Mouse (Mus musculus) limb, embryonic 10.5 days (tissue): Measurements from ENCODE around the gene Hgfac. TPM values are rescaled to one million over a fixed set of nuclear protein-coding genes. Genes with fewer than 3 reads are reported as not detected.

Experiments
- DNase-seq: peaks from one replicate; pipeline ENCODE4 v3.0.0-alpha.2; 2017; ENCODE audit warnings: low spot score
- H3K27ac ChIP-seq: fragments of 300-500 bp; sonication (generic); 2 replicates; pipeline ENCODE4 v1.5.1; 2016; ENCODE audit warnings: mild to moderate bottlenecking
- H3K27me3 ChIP-seq: fragments of 300-500 bp; sonication (generic); 2 replicates; pipeline ENCODE4 v1.6.1; 2016; ENCODE audit warnings: low read depth, mild to moderate bottlenecking; ENCODE audit not compliant: poor library complexity, severe bottlenecking
- H3K36me3 ChIP-seq: fragments of 300-500 bp; sonication (generic); 2 replicates; pipeline ENCODE4 v1.6.1; 2016; ENCODE audit warnings: mild to moderate bottlenecking, moderate library complexity
- H3K4me1 ChIP-seq: fragments of 300-500 bp; sonication (generic); 2 replicates; pipeline ENCODE4 v1.6.1; 2016
- H3K4me3 ChIP-seq: fragments of 300-500 bp; sonication (generic); 2 replicates; pipeline ENCODE4 v1.5.1; 2016; ENCODE audit warnings: mild to moderate bottlenecking, moderate library complexity
- H3K9me3 ChIP-seq: fragments of 300-500 bp; sonication (generic); replicated peaks from 2 replicates; pipeline ENCODE4 v1.6.1; 2016; ENCODE audit warnings: mild to moderate bottlenecking
- WGBS: fragments of 180-500 bp; shearing (Covaris S2); methylation state at CpG from one replicate; pipeline ENCODE4 v1.1.7; 2016; 5-methylcytosine and 5-hydroxymethylcytosine counted together
- polyA plus RNA-seq: library from polyadenylated mRNA; unstranded; fragments of >200 nt; fragmentation: Nextera tagmentation; extraction: Ambion mirVana; gene quantifications from 2 replicates; pipeline ENCODE4 v1.2.1, GENCODE M21; 2016

Hgfac gene
- polyA plus RNA-seq, 1 experiment from 2014 or later = 0.15 TPM

- WGBS = 93% methylated on average over 3 of the region's 3 CpGs
- H3K36me3 ChIP-seq = no peaks in the 10 kb centered on the region
- DNase-seq = no peak
- H3K4me3 ChIP-seq = no peak overlapping the region
- H3K27me3 ChIP-seq = peaks cover 56% of the 10 kb centered on the region
- H3K9me3 ChIP-seq = no peaks in the 10 kb centered on the region
- H3K27ac ChIP-seq = no peak overlapping the region
- H3K4me1 ChIP-seq = peaks cover 13% of the 10 kb centered on the region
These were observed 13.3 kb downstream of the Hgfac start for GRCm38 (mm10) chr5:35054628-35055027.

GRCm38 (mm10) chr5:35055076-35055475 is 13.8 kb downstream of the Hgfac start:
- Histone ChIP-seq H3K9me3 (no peaks in the 10 kb centered on the region), H3K27me3 (peaks cover 61% of the 10 kb centered on the region), H3K27ac (no peak overlapping the region), H3K4me1 (peaks cover 13% of the 10 kb centered on the region), H3K4me3 (no peak overlapping the region), H3K36me3 (no peaks in the 10 kb centered on the region)
- 85% methylated on average over 12 of the region's 12 CpGs for WGBS
- no peak for DNase-seq

- Histone ChIP-seq H3K9me3 (no peaks in the 10 kb centered on the region), H3K27me3 (peaks cover 68% of the 10 kb centered on the region), H3K4me1 (peaks cover 13% of the 10 kb centered on the region), H3K27ac (peak within 1 kb of the TSS; percentile 57; the same call in 1 of the 2 replicates), H3K36me3 (no peaks in the 10 kb centered on the region), H3K4me3 (peak within 1 kb of the TSS; percentile 64)
- peak; percentile 51 for DNase-seq
- under 1% methylated on average over 74 of the region's 74 CpGs for WGBS
These were observed 15.5 kb downstream of the Hgfac start, which contains the start of gene Dok7 for GRCm38 (mm10) chr5:35056604-35057432. Dok7 (plus strand) TSS chr5:35056766.

- DNase-seq = no peak
- H3K9me3 ChIP-seq = no peaks in the 10 kb centered on the region
These were observed 16.3 kb downstream of the Hgfac start for GRCm38 (mm10) chr5:35057582-35057981.

GRCm38 (mm10) chr5:35058216-35058615 is 16.9 kb downstream of the Hgfac start:
- no peak for DNase-seq

More at GRCm38 (mm10) chr5:35057582-35057981, 16.3 kb downstream of the Hgfac start:
- Histone ChIP-seq H3K27ac (no peak overlapping the region), H3K27me3 (peaks cover 68% of the 10 kb centered on the region), H3K36me3 (no peaks in the 10 kb centered on the region), H3K4me1 (peaks cover 13% of the 10 kb centered on the region), H3K4me3 (peak overlapping the region; percentile 64)
- WGBS = 49% methylated on average over 4 of the region's 4 CpGs

GRCm38 (mm10) chr5:35060098-35060497 is 18.8 kb downstream of the Hgfac start:
- Histone ChIP-seq H3K4me1 (peaks cover 13% of the 10 kb centered on the region), H3K27ac (no peak overlapping the region), H3K9me3 (no peaks in the 10 kb centered on the region), H3K4me3 (no peak overlapping the region), H3K36me3 (no peaks in the 10 kb centered on the region), H3K27me3 (peaks cover 57% of the 10 kb centered on the region)
- DNase-seq = no peak
- WGBS = 77% methylated on average over 3 of the region's 3 CpGs

More at GRCm38 (mm10) chr5:35058216-35058615, 16.9 kb downstream of the Hgfac start:
- Histone ChIP-seq H3K27ac (no peak overlapping the region), H3K4me3 (no peak overlapping the region), H3K9me3 (no peaks in the 10 kb centered on the region), H3K27me3 (peaks cover 68% of the 10 kb centered on the region), H3K4me1 (peaks cover 13% of the 10 kb centered on the region), H3K36me3 (no peaks in the 10 kb centered on the region)
- 59% methylated on average over 1 of the region's 1 CpGs for WGBS

- H3K4me1 ChIP-seq = peaks cover 3% of the 10 kb centered on the region; the same call in 1 of the 2 replicates
- H3K27me3 ChIP-seq = no peaks in the 10 kb centered on the region
- WGBS = 90% methylated on average over 2 of the region's 2 CpGs
- no peak overlapping the region for H3K27ac ChIP-seq
- H3K9me3 ChIP-seq = no peaks in the 10 kb centered on the region
- H3K36me3 ChIP-seq = no peaks in the 10 kb centered on the region
- no peak for DNase-seq
- no peak overlapping the region for H3K4me3 ChIP-seq
These were observed 28.5 kb downstream of the Hgfac start for GRCm38 (mm10) chr5:35069841-35070240.

GRCm38 (mm10) chr5:35070314-35070713 is 29.0 kb downstream of the Hgfac start:
- 83% methylated on average over 8 of the region's 8 CpGs for WGBS

GRCm38 (mm10) chr5:35070953-35071352 is 29.6 kb downstream of the Hgfac start:
- no peak for DNase-seq
- WGBS = 83% methylated on average over 7 of the region's 7 CpGs
- H3K4me1 ChIP-seq = peaks cover 3% of the 10 kb centered on the region; the same call in 1 of the 2 replicates
- no peaks in the 10 kb centered on the region for H3K36me3 ChIP-seq
- H3K9me3 ChIP-seq = no peaks in the 10 kb centered on the region
- H3K27ac ChIP-seq = no peak overlapping the region
- H3K4me3 ChIP-seq = no peak overlapping the region
- H3K27me3 ChIP-seq = no peaks in the 10 kb centered on the region

More at GRCm38 (mm10) chr5:35070314-35070713, 29.0 kb downstream of the Hgfac start:
- Histone ChIP-seq H3K27ac (no peak overlapping the region), H3K27me3 (no peaks in the 10 kb centered on the region), H3K9me3 (no peaks in the 10 kb centered on the region), H3K4me3 (no peak overlapping the region), H3K36me3 (no peaks in the 10 kb centered on the region), H3K4me1 (peaks cover 3% of the 10 kb centered on the region; the same call in 1 of the 2 replicates)
- no peak for DNase-seq

- Histone ChIP-seq H3K4me3 (no peak overlapping the region), H3K27me3 (no peaks in the 10 kb centered on the region), H3K36me3 (no peaks in the 10 kb centered on the region), H3K4me1 (peaks cover 3% of the 10 kb centered on the region; the same call in 1 of the 2 replicates), H3K27ac (no peak overlapping the region), H3K9me3 (no peaks in the 10 kb centered on the region)
- DNase-seq = no peak
- WGBS = 96% methylated on average over 6 of the region's 6 CpGs
These were observed 30.5 kb downstream of the Hgfac start for GRCm38 (mm10) chr5:35071855-35072254.

GRCm38 (mm10) chr5:35073235-35073634 is 31.9 kb downstream of the Hgfac start:
- no peak for DNase-seq
- H3K27me3 ChIP-seq = peaks cover 6% of the 10 kb centered on the region
- H3K4me3 ChIP-seq = no peak overlapping the region
- 79% methylated on average over 11 of the region's 11 CpGs for WGBS
- no peaks in the 10 kb centered on the region for H3K36me3 ChIP-seq
- H3K4me1 ChIP-seq = peaks cover 3% of the 10 kb centered on the region; the same call in 1 of the 2 replicates
- no peaks in the 10 kb centered on the region for H3K9me3 ChIP-seq
- no peak overlapping the region for H3K27ac ChIP-seq

GRCm38 (mm10) chr5:35073992-35074391 is 32.7 kb downstream of the Hgfac start:
- no peak overlapping the region for H3K4me3 ChIP-seq
- no peaks in the 10 kb centered on the region for H3K36me3 ChIP-seq
- 79% methylated on average over 9 of the region's 9 CpGs for WGBS
- H3K9me3 ChIP-seq = no peaks in the 10 kb centered on the region
- no peak overlapping the region for H3K27ac ChIP-seq
- peaks cover 14% of the 10 kb centered on the region for H3K27me3 ChIP-seq
- peaks cover 3% of the 10 kb centered on the region; the same call in 1 of the 2 replicates for H3K4me1 ChIP-seq
- DNase-seq = no peak

GRCm38 (mm10) chr5:35076369-35076768 is 35.1 kb downstream of the Hgfac start:
- WGBS = 84% methylated on average over 1 of the region's 1 CpGs
- peaks cover 7% of the 10 kb centered on the region for H3K4me1 ChIP-seq
- H3K36me3 ChIP-seq = no peaks in the 10 kb centered on the region
- H3K9me3 ChIP-seq = no peaks in the 10 kb centered on the region
- peaks cover 33% of the 10 kb centered on the region for H3K27me3 ChIP-seq
- no peak for DNase-seq
- no peak overlapping the region for H3K27ac ChIP-seq
- no peak overlapping the region for H3K4me3 ChIP-seq
